Mouse (Mus musculus): ENCODE data around the gene Anpep.

The Anpep gene

GRCm38 (mm10) chr7:79860811-79861210 lies at the start of gene Anpep:
Gene Anpep, minus strand, starts transcription at chr7:79861059.
- Histone ChIP-seq H3K27me3 (ENCODE audit: insufficient read depth, low read length) (no peaks in the 10 kb centered on the region), H3K4me3 (replicated peaks; ENCODE audit: low read length) (no peak within 1 kb of the TSS), H3K9me3 (ENCODE audit: low read length) (no peaks in the 10 kb centered on the region), H3K4me1 (replicated peaks; ENCODE audit: low read depth, low read length) (peaks cover 66% of the 10 kb centered on the region), H3K36me3 (ENCODE audit: insufficient read depth, low read length) (no peaks in the 10 kb centered on the region)
- no peak for TF ChIP-seq NANOG (IDR thresholded peaks at IDR 0.05; ENCODE audit: borderline replicate concordance, low read length)
- TF ChIP-seq CTCF (conservative IDR thresholded peaks at IDR 0.05; ENCODE audit: low read length): no peak
- TF ChIP-seq POU5F1 (IDR thresholded peaks at IDR 0.05; ENCODE audit: borderline replicate concordance, low read length): no peak

GRCm38 (mm10) chr7:79907356-79907755 lies 46.5 kb upstream of the Anpep start:
- no peaks in the 10 kb centered on the region for H3K27me3 ChIP-seq (ENCODE audit: insufficient read depth, low read length)
- H3K36me3 ChIP-seq (ENCODE audit: insufficient read depth, low read length): peaks cover 75% of the 10 kb centered on the region
- no peaks in the 10 kb centered on the region for H3K9me3 ChIP-seq (ENCODE audit: low read length)
- H3K4me1 ChIP-seq (replicated peaks; ENCODE audit: low read depth, low read length): peaks cover under 1% of the 10 kb centered on the region; the same call in 1 of the 2 replicates
- TF ChIP-seq POU5F1 (IDR thresholded peaks at IDR 0.05; ENCODE audit: borderline replicate concordance, low read length): no peak
- no peak for TF ChIP-seq NANOG (IDR thresholded peaks at IDR 0.05; ENCODE audit: borderline replicate concordance, low read length)
- no peak for TF ChIP-seq CTCF (conservative IDR thresholded peaks at IDR 0.05; ENCODE audit: low read length)
- no peak overlapping the region for H3K4me3 ChIP-seq (replicated peaks; ENCODE audit: low read length)

- Histone ChIP-seq H3K4me1 (replicated peaks; ENCODE audit: low read depth, low read length) (peaks cover 3% of the 10 kb centered on the region; the same call in 1 of the 2 replicates), H3K9me3 (ENCODE audit: low read length) (no peaks in the 10 kb centered on the region), H3K27me3 (ENCODE audit: insufficient read depth, low read length) (no peaks in the 10 kb centered on the region), H3K4me3 (replicated peaks; ENCODE audit: low read length) (no peak overlapping the region), H3K36me3 (ENCODE audit: insufficient read depth, low read length) (peaks cover 80% of the 10 kb centered on the region)
- TF ChIP-seq CTCF (conservative IDR thresholded peaks at IDR 0.05; ENCODE audit: low read length): no peak
- TF ChIP-seq POU5F1 (IDR thresholded peaks at IDR 0.05; ENCODE audit: borderline replicate concordance, low read length): no peak
- TF ChIP-seq NANOG (IDR thresholded peaks at IDR 0.05; ENCODE audit: borderline replicate concordance, low read length): no peak
These were observed 46.1 kb upstream of the Anpep start for GRCm38 (mm10) chr7:79906914-79907313.

- Histone ChIP-seq H3K9me3 (ENCODE audit: low read length) (no peaks in the 10 kb centered on the region), H3K36me3 (ENCODE audit: insufficient read depth, low read length) (peaks cover 84% of the 10 kb centered on the region), H3K4me3 (replicated peaks; ENCODE audit: low read length) (no peak overlapping the region), H3K27me3 (ENCODE audit: insufficient read depth, low read length) (no peaks in the 10 kb centered on the region), H3K4me1 (replicated peaks; ENCODE audit: low read depth, low read length) (peaks cover 10% of the 10 kb centered on the region)
- TF ChIP-seq NANOG (IDR thresholded peaks at IDR 0.05; ENCODE audit: borderline replicate concordance, low read length) (no peak), POU5F1 (IDR thresholded peaks at IDR 0.05; ENCODE audit: borderline replicate concordance, low read length) (no peak), CTCF (conservative IDR thresholded peaks at IDR 0.05; ENCODE audit: low read length) (no peak)
These were observed 44.3 kb upstream of the Anpep start for GRCm38 (mm10) chr7:79905193-79905592.

GRCm38 (mm10) chr7:79903160-79903792 lies 42.4 kb upstream of the Anpep start:
- no peak overlapping the region for H3K4me3 ChIP-seq (replicated peaks; ENCODE audit: low read length)
- TF ChIP-seq NANOG (IDR thresholded peaks at IDR 0.05; ENCODE audit: borderline replicate concordance, low read length) (no peak), CTCF (conservative IDR thresholded peaks at IDR 0.05; ENCODE audit: low read length) (no peak)
- H3K9me3 ChIP-seq (ENCODE audit: low read length): no peaks in the 10 kb centered on the region

GRCm38 (mm10) chr7:79900753-79901152 lies 39.9 kb upstream of the Anpep start:
- Histone ChIP-seq H3K4me1 (replicated peaks; ENCODE audit: low read depth, low read length) (peaks cover 18% of the 10 kb centered on the region), H3K36me3 (ENCODE audit: insufficient read depth, low read length) (peaks cover 81% of the 10 kb centered on the region), H3K9me3 (ENCODE audit: low read length) (no peaks in the 10 kb centered on the region), H3K4me3 (replicated peaks; ENCODE audit: low read length) (no peak overlapping the region), H3K27me3 (ENCODE audit: insufficient read depth, low read length) (no peaks in the 10 kb centered on the region)
- no peak for TF ChIP-seq NANOG (IDR thresholded peaks at IDR 0.05; ENCODE audit: borderline replicate concordance, low read length)

More at GRCm38 (mm10) chr7:79903160-79903792, 42.4 kb upstream of the Anpep start:
- Histone ChIP-seq H3K27me3 (ENCODE audit: insufficient read depth, low read length) (no peaks in the 10 kb centered on the region), H3K4me1 (replicated peaks; ENCODE audit: low read depth, low read length) (peaks cover 10% of the 10 kb centered on the region), H3K36me3 (ENCODE audit: insufficient read depth, low read length) (peaks cover 81% of the 10 kb centered on the region)

GRCm38 (mm10) chr7:79895225-79895624 lies 34.4 kb upstream of the Anpep start:
- TF ChIP-seq NANOG (IDR thresholded peaks at IDR 0.05; ENCODE audit: borderline replicate concordance, low read length) (no peak), POU5F1 (IDR thresholded peaks at IDR 0.05; ENCODE audit: borderline replicate concordance, low read length) (no peak), CTCF (conservative IDR thresholded peaks at IDR 0.05; ENCODE audit: low read length) (no peak)

GRCm38 (mm10) chr7:79894790-79895189 lies 33.9 kb upstream of the Anpep start:
- no peak for TF ChIP-seq POU5F1 (IDR thresholded peaks at IDR 0.05; ENCODE audit: borderline replicate concordance, low read length)
- TF ChIP-seq CTCF (conservative IDR thresholded peaks at IDR 0.05; ENCODE audit: low read length): no peak
- TF ChIP-seq NANOG (IDR thresholded peaks at IDR 0.05; ENCODE audit: borderline replicate concordance, low read length): no peak
- no peaks in the 10 kb centered on the region for H3K9me3 ChIP-seq (ENCODE audit: low read length)
- H3K36me3 ChIP-seq (ENCODE audit: insufficient read depth, low read length): peaks cover 64% of the 10 kb centered on the region
- H3K4me1 ChIP-seq (replicated peaks; ENCODE audit: low read depth, low read length): peaks cover 60% of the 10 kb centered on the region
- H3K4me3 ChIP-seq (replicated peaks; ENCODE audit: low read length): no peak overlapping the region
- no peaks in the 10 kb centered on the region for H3K27me3 ChIP-seq (ENCODE audit: insufficient read depth, low read length)

More at GRCm38 (mm10) chr7:79895225-79895624, 34.4 kb upstream of the Anpep start:
- peaks cover 56% of the 10 kb centered on the region for H3K4me1 ChIP-seq (replicated peaks; ENCODE audit: low read depth, low read length)
- H3K27me3 ChIP-seq (ENCODE audit: insufficient read depth, low read length): no peaks in the 10 kb centered on the region
- H3K9me3 ChIP-seq (ENCODE audit: low read length): no peaks in the 10 kb centered on the region
- H3K4me3 ChIP-seq (replicated peaks; ENCODE audit: low read length): no peak overlapping the region
- peaks cover 65% of the 10 kb centered on the region for H3K36me3 ChIP-seq (ENCODE audit: insufficient read depth, low read length)

Data from E14TG2a.4 (cell line).